Mouse (Mus musculus) olfactory bulb, adult 2 months (tissue): ENCODE measurements at regions not wholly inside any gene's neighbourhood (a gene's known extent, or its start where the extent isn't known, plus 50 kb on each side); places are given as distances from the start of the nearest gene placed in this dataset.

Experiments used
- CTCF ChIP-seq: fragments of 200-500 bp; IDR thresholded peaks from 2 replicates; pipeline ENCODE4 v1.5.1; 2012; ENCODE audit warnings: low read depth, mild to moderate bottlenecking, low read length, moderate library complexity; ENCODE audit not compliant: insufficient read depth
- POLR2A ChIP-seq: fragments of 200-500 bp; IDR thresholded peaks from 2 replicates; pipeline ENCODE4 v1.6.1; 2012; ENCODE audit warnings: mild to moderate bottlenecking, low read depth, low read length, moderate library complexity; ENCODE audit not compliant: insufficient read depth

DNA sequence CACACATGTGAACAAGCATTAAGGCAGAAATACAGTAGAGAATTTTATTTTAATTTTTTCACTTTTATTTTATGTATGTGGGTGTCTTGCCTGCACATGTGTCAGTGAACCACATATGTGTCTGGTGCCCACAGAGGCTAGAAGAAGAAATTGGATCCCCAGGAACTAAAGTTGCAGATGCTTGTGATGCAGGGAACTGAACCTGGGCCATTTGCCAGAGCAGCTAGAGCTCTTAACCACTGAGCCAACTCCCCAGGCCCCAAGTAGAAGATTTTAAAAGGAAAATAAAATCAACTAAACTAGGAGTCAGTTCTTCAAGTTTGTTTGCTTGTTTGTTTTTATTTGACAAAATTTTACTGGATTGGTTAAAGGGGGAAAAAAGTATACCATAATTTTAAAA is 185.5 kb upstream of the Kdm8 start:
- TF ChIP-seq POLR2A (no peak), CTCF (no peak)
